Mouse (Mus musculus) limb, embryonic 14.5 days (tissue): ENCODE results near the gene Rsrc2. TPM values are rescaled to one million over a fixed set of nuclear protein-coding genes. Genes with fewer than 3 reads are reported as not detected.
"Not testable (repeated sequence)": the region's sequence is repeated elsewhere in the genome, so short reads cannot be mapped to it uniquely, and the experiment has no call there.

Experiments
- ATAC-seq: fragments of 200-750 bp; cut with Nextera tagmentation; 2 replicates; pipeline ENCODE4 v1.8.0; 2017; ENCODE audit warnings: low read depth, moderate number of reproducible peaks, moderate TSS enrichment; ENCODE audit not compliant: low FRiP score
- DNase-seq: peaks from one replicate; pipeline ENCODE4 v3.0.0-alpha.2; 2015; ENCODE audit warnings: low spot score
- H3K27ac ChIP-seq: fragments of 300-500 bp; sonication (generic); replicated peaks from 2 replicates; pipeline ENCODE4 v1.5.1; 2014; ENCODE audit warnings: low read depth, mild to moderate bottlenecking, low read length, moderate library complexity, mixed read lengths
- H3K27me3 ChIP-seq: fragments of 300-500 bp; sonication (generic); 2 replicates; pipeline ENCODE4 v1.6.1; 2014; ENCODE audit warnings: low read length, mixed read lengths; ENCODE audit not compliant: control insufficient read depth, insufficient read depth
- H3K36me3 ChIP-seq: fragments of 300-500 bp; sonication (generic); 2 replicates; pipeline ENCODE4 v1.6.1; 2014; ENCODE audit warnings: mild to moderate bottlenecking, low read length, moderate library complexity, mixed read lengths; ENCODE audit not compliant: control insufficient read depth, insufficient read depth
- H3K4me1 ChIP-seq: fragments of 300-500 bp; sonication (generic); 2 replicates; pipeline ENCODE4 v1.6.1; 2014; ENCODE audit warnings: antibody characterized with exemption, low read length, mixed read lengths; ENCODE audit not compliant: control insufficient read depth, insufficient read depth
- H3K4me2 ChIP-seq: fragments of 300-500 bp; sonication (generic); replicated peaks from 2 replicates; pipeline ENCODE4 v1.6.1; 2014; ENCODE audit warnings: low read depth, mild to moderate bottlenecking, low read length, moderate library complexity; ENCODE audit not compliant: severe bottlenecking
- H3K4me3 ChIP-seq: fragments of 300-500 bp; sonication (generic); replicated peaks from 2 replicates; pipeline ENCODE4 v1.5.1; 2014; ENCODE audit warnings: low read length
- H3K9ac ChIP-seq: fragments of 300-500 bp; sonication (generic); 2 replicates; pipeline ENCODE4 v1.6.1; 2014; ENCODE audit warnings: mild to moderate bottlenecking, low read depth, low read length, moderate library complexity; ENCODE audit not compliant: severe bottlenecking
- H3K9me3 ChIP-seq: fragments of 300-500 bp; sonication (generic); 2 replicates; pipeline ENCODE4 v1.6.1; 2016; ENCODE audit warnings: low read length; ENCODE audit not compliant: control insufficient read depth
- POLR2A ChIP-seq: fragments of 200-500 bp; IDR thresholded peaks from 2 replicates; pipeline ENCODE4 v1.8.0; 2012; ENCODE audit warnings: inconsistent platforms, mild to moderate bottlenecking, moderate library complexity, borderline replicate concordance; ENCODE audit not compliant: insufficient read depth, insufficient read length; ENCODE audit errors: extremely low read depth
- WGBS: fragments of 180-500 bp; shearing (Covaris S2); extraction: QIAGEN DNeasy Blood & Tissue Kit; methylation state at CpG from one replicate; pipeline ENCODE4 v1.1.7; 2014; 5-methylcytosine and 5-hydroxymethylcytosine counted together
- polyA plus RNA-seq, 2 experiments: library from polyadenylated mRNA; depleted of rRNA in 1 of 2; stranded (reverse) in 1 of 2; unstranded in 1 of 2; fragments of >200 nt; fragmentation: Nextera tagmentation in 1 of 2; extraction: Ambion mirVana in 1 of 2; gene quantifications; 2 replicates each; pipeline versions ENCODE4 v1.2.1 to v1.2.3; 2012 to 2014

Gene Rsrc2
- polyA plus RNA-seq, 2 experiments: 113 to 120 TPM

GRCm38 (mm10) chr5:123746253-123746652 is 3.0 kb downstream of the Rsrc2 start:
- no peak overlapping the region; the same call in 1 of the 2 replicates for H3K27ac ChIP-seq
- H3K4me1 ChIP-seq: peaks cover 25% of the 10 kb centered on the region
- H3K9ac ChIP-seq: 0 out of 2 replicates have a peak overlapping the region, but pooled peaks have one; percentile 3
- DNase-seq (no peak), ATAC-seq (no peak)
- peaks cover 28% of the 10 kb centered on the region for H3K36me3 ChIP-seq
- peak overlapping the region; percentile 56 for H3K4me3 ChIP-seq
- peak overlapping the region; percentile 47 for H3K4me2 ChIP-seq
- no peaks in the 10 kb centered on the region for H3K27me3 ChIP-seq
- no peak for TF ChIP-seq POLR2A
- no peaks in the 10 kb centered on the region for H3K9me3 ChIP-seq

- DNase-seq (no peak), ATAC-seq (no peak)
- Histone ChIP-seq H3K36me3 (peaks cover 43% of the 10 kb centered on the region), H3K9me3 (no peaks in the 10 kb centered on the region), H3K27ac (no peak overlapping the region), H3K27me3 (no peaks in the 10 kb centered on the region), H3K9ac (no peak overlapping the region), H3K4me2 (no peak overlapping the region), H3K4me1 (peaks cover 18% of the 10 kb centered on the region), H3K4me3 (no peak overlapping the region)
- 80% methylated on average over 2 of the region's 2 CpGs for WGBS
- no peak for TF ChIP-seq POLR2A
Measured at GRCm38 (mm10) chr5:123744358-123744757, 4.9 kb downstream of the Rsrc2 start.

GRCm38 (mm10) chr5:123730981-123731380 is 18.2 kb downstream of the Rsrc2 start:
- ATAC-seq (no peak), DNase-seq (no peak)
- Histone ChIP-seq H3K4me3 (no peak overlapping the region), H3K4me2 (no peak overlapping the region), H3K36me3 (peaks cover 83% of the 10 kb centered on the region), H3K9ac (no peak overlapping the region), H3K27me3 (no peaks in the 10 kb centered on the region), H3K27ac (no peak overlapping the region), H3K4me1 (no peaks in the 10 kb centered on the region), H3K9me3 (no peaks in the 10 kb centered on the region)
- 95% methylated on average over 2 of the region's 2 CpGs for WGBS
- no peak for TF ChIP-seq POLR2A

DNA sequence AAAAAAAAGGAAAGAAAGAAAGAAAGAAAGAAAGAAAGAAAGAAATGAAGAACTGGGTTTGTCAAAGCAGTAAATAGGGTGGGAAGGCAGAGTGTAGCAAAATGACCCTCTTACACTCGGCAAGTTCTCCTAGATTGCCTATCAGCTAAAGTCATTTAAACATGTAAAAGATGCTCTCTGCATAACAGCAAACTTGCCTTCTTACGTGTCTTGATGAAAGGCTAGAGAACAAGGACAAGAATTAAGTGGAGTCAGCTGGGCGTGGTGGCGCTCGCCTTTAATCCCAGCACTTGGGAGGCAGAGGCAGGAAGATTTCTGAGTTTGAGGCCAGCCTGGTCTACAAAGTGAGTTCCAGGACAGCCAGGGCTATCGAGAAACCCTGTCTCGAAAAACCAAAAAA is 25.4 kb downstream of the Rsrc2 start:
- H3K36me3 ChIP-seq: peaks cover 17% of the 10 kb centered on the region
- H3K9me3 ChIP-seq, ATAC-seq, DNase-seq, H3K9ac ChIP-seq, H3K27ac ChIP-seq, H3K4me2 ChIP-seq, H3K27me3 ChIP-seq, H3K4me1 ChIP-seq, H3K4me3 ChIP-seq: not testable (repeated sequence)
- WGBS: 93% methylated on average over 7 of the region's 7 CpGs

DNA sequence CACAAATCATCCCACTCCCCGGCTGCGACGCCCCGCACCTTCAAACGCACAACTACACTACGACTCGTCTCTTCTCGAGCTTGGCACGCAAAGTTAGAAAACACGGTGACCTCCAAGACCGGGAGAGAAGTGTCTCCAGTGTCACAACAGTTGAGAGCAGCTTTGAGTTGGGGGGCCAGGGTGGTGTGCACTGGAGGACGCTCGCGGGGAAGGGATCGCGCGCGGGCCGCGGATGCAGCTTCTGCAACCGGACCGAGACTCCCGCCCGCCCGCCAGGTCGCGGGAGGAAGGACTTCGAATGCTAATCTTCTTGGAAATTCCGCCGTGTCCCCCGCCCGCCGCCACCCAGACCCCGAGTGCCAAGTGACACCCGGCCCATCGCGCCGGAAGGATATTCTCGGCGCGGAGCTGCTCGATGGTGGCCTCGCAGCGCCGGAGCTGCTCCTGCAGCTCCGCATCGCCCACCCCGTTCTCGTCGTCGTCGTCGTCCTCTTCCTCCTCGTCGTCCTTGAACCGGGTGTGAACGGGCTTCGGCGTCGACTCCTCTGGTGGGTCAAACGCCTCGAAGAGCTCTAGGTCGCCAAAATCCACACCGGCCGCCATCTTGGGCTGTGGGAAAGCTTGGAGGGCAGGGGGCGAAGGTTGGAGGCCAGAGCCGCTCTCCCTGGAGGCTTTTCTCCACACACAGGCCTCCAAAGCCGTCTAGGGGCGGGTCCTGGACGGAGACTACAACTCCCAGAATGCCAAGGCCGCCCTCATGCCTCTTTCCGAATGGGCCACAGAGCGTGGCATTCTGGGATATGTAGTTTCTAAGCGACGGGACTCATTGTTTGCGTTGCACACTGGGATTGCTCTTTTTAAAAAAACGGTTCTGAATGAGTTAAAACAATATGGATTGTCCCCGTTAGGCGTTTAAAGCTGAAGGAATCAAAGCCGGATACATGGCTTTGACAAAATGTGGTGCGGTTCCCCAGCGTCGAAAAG is 28.6 kb downstream of the Rsrc2 start, which contains the start of gene Zcchc8:
Gene Zcchc8 (minus strand): TSS at position 773 of the 984 bp plus-strand sequence.
- peak within 1 kb of the TSS; percentile 64 for H3K4me2 ChIP-seq
- peak; percentile 38; the same call in 1 of the 2 replicates for TF ChIP-seq POLR2A
- ATAC-seq: peak; percentile 99
- peak; percentile 98 for DNase-seq
- peak within 1 kb of the TSS; percentile 65 for H3K4me3 ChIP-seq
- no peaks in the 10 kb centered on the region for H3K27me3 ChIP-seq
- H3K9me3 ChIP-seq: no peaks in the 10 kb centered on the region
- peaks cover 20% of the 10 kb centered on the region for H3K4me1 ChIP-seq
- peak within 1 kb of the TSS; percentile 79 for H3K27ac ChIP-seq
- peaks cover 18% of the 10 kb centered on the region for H3K36me3 ChIP-seq
- H3K9ac ChIP-seq: peak within 1 kb of the TSS; percentile 86
- WGBS: under 1% methylated on average over 74 of the region's 83 CpGs
